ENCODE assay signal across 13 mouse cellular contexts in genomic region chr11:6951361-6951760, GRCm38 (mm10).
A peak's percentile ranks its signal among the peaks of the same experiment; 100 is the strongest.
DNase-seq lines count a peak whose midpoint lies in the region.
"Had no signal": no experiment of that assay in that cellular context is flagged by ENCODE, and none has a peak within 500 bp of the region (broad histone marks: within the 10 kb centered on the region; RNA-seq: fewer than 3 reads in every experiment).

No protein-coding gene starts in this region.

- peak; percentile 84 for DNase-seq in cerebellum, adult 11-12 months
- DNase-seq in cerebellum, postnatal 4 days (ENCODE audit: low spot score in 2 of 2): no peak
- DNase-seq in cerebellum, adult 8-10 months: peak; percentile 67
- DNase-seq in cerebellum, postnatal 14 days: peak; percentile 81 to 88
- DNase-seq in urinary bladder, postnatal 25 days (ENCODE audit: low spot score): no peak
- DNase-seq in gastrocnemius, postnatal 10 days: no peak
- no peak for DNase-seq in heart, postnatal 4 days
- DNase-seq: adrenal gland, postnatal 10 days; forebrain, postnatal 0 days; gastrocnemius, postnatal 36 days; heart, adult 18-20 months; heart, postnatal 10 days; kidney, adult 2 months had no signal

Comparison
In these comparisons a context has a peak if more than half of its experiments do, and no peak if none do; other contexts are left out.
1. DNase-seq: peak in cerebellum, adult 11-12 months (single experiment), cerebellum, adult 8-10 months (single experiment) and cerebellum, postnatal 14 days (2 of 2); none in cerebellum, postnatal 4 days (0 of 2), urinary bladder, postnatal 25 days (single experiment), gastrocnemius, postnatal 10 days (single experiment) and heart, postnatal 4 days (single experiment).